Mouse (Mus musculus): ENCODE measurements around the gene Zcchc10. TPM values are rescaled to one million over a fixed set of nuclear protein-coding genes. Genes with fewer than 3 reads are reported as not detected.
A peak's percentile ranks its signal among the peaks of the same experiment; 100 is the strongest.

Zcchc10 gene
- polyA plus RNA-seq, 1 experiment from 2014 or later = 30.4 TPM

- no peak for DNase-seq (ENCODE audit: low spot score)
- 5% methylated on average over 14 of the region's 14 CpGs for WGBS
- peak overlapping the region; percentile 97 for H3K27ac ChIP-seq (replicated peaks)
- peaks cover 8% of the 10 kb centered on the region for H3K4me1 ChIP-seq
- peak overlapping the region; percentile 87 for H3K4me3 ChIP-seq
- no peaks in the 10 kb centered on the region for H3K9me3 ChIP-seq
- no peaks in the 10 kb centered on the region for H3K27me3 ChIP-seq (replicated peaks; ENCODE audit: low read depth, poor library complexity, severe bottlenecking)
- H3K36me3 ChIP-seq (replicated peaks) = peaks cover 28% of the 10 kb centered on the region
Observed at GRCm38 (mm10) chr11:53351943-53352590, 27.6 kb downstream of the Zcchc10 start.

- H3K36me3 ChIP-seq (replicated peaks) = peaks cover 58% of the 10 kb centered on the region
- H3K4me3 ChIP-seq = no peak overlapping the region
- no peaks in the 10 kb centered on the region for H3K4me1 ChIP-seq
- H3K27ac ChIP-seq (replicated peaks) = no peak overlapping the region
- no peaks in the 10 kb centered on the region for H3K27me3 ChIP-seq (replicated peaks; ENCODE audit: low read depth, poor library complexity, severe bottlenecking)
- no peak for DNase-seq (ENCODE audit: low spot score)
- no peaks in the 10 kb centered on the region for H3K9me3 ChIP-seq
- WGBS = 94% methylated on average over 5 of the region's 5 CpGs
Observed at GRCm38 (mm10) chr11:53358504-53359155, 34.2 kb downstream of the Zcchc10 start.

GRCm38 (mm10) chr11:53367032-53367431 lies 42.6 kb downstream of the Zcchc10 start:
- DNase-seq (ENCODE audit: low spot score) = no peak
- peaks cover 58% of the 10 kb centered on the region for H3K36me3 ChIP-seq (replicated peaks)
- no peaks in the 10 kb centered on the region for H3K27me3 ChIP-seq (replicated peaks; ENCODE audit: low read depth, poor library complexity, severe bottlenecking)
- 92% methylated on average over 2 of the region's 2 CpGs for WGBS
- H3K27ac ChIP-seq (replicated peaks) = no peak overlapping the region
- H3K9me3 ChIP-seq = no peaks in the 10 kb centered on the region
- H3K4me3 ChIP-seq = no peak overlapping the region
- H3K4me1 ChIP-seq = no peaks in the 10 kb centered on the region

GRCm38 (mm10) chr11:53378918-53379317 lies 54.4 kb downstream of the Zcchc10 start:
- no peaks in the 10 kb centered on the region for H3K27me3 ChIP-seq (replicated peaks; ENCODE audit: low read depth, poor library complexity, severe bottlenecking)
- H3K4me3 ChIP-seq = no peak overlapping the region
- H3K36me3 ChIP-seq (replicated peaks) = peaks cover 87% of the 10 kb centered on the region
- H3K9me3 ChIP-seq = no peaks in the 10 kb centered on the region
- no peak overlapping the region for H3K27ac ChIP-seq (replicated peaks)
- WGBS = 91% methylated on average over 1 of the region's 1 CpGs
- no peaks in the 10 kb centered on the region for H3K4me1 ChIP-seq
- no peak for DNase-seq (ENCODE audit: low spot score)

Other genes starting within 250 kb of the Zcchc10 start
- gene Hspa4, start 24.2 kb upstream of the Zcchc10 start, polyA plus RNA-seq (2016; fragmentation: Nextera tagmentation; extraction: Ambion mirVana) = 130 and 136 TPM in 2 replicates
- 37.5 and 42.7 TPM in 2 replicates for gene Aff4, start 26.2 kb downstream of the Zcchc10 start, polyA plus RNA-seq (2016; fragmentation: Nextera tagmentation; extraction: Ambion mirVana)
- not detected in 2 replicates for gene Leap2, start 98.5 kb downstream of the Zcchc10 start, polyA plus RNA-seq (2016; fragmentation: Nextera tagmentation; extraction: Ambion mirVana)
- 525 and 531 TPM in 2 replicates for gene Uqcrq, start 106.2 kb downstream of the Zcchc10 start, polyA plus RNA-seq (2016; fragmentation: Nextera tagmentation; extraction: Ambion mirVana)
- gene Gdf9, start 106.3 kb downstream of the Zcchc10 start, polyA plus RNA-seq (2016; fragmentation: Nextera tagmentation; extraction: Ambion mirVana) = 0.82 and 1.4 TPM in 2 replicates
- 0.16 and 0.19 TPM in 2 replicates for gene Gm10447, start 132.4 kb downstream of the Zcchc10 start, polyA plus RNA-seq (2016; fragmentation: Nextera tagmentation; extraction: Ambion mirVana)
- 2.3 and 2.4 TPM in 2 replicates for gene Shroom1, start 132.5 kb downstream of the Zcchc10 start, polyA plus RNA-seq (2016; fragmentation: Nextera tagmentation; extraction: Ambion mirVana)
- not detected in 2 replicates for gene Gm9837, start 145.8 kb downstream of the Zcchc10 start, polyA plus RNA-seq (2016; fragmentation: Nextera tagmentation; extraction: Ambion mirVana)
- gene Gm9945, start 155.5 kb downstream of the Zcchc10 start, polyA plus RNA-seq (2016; fragmentation: Nextera tagmentation; extraction: Ambion mirVana) = 0.16 TPM in 1 of 2 replicates, not detected in the other
- gene Sowaha, start 155.6 kb downstream of the Zcchc10 start, polyA plus RNA-seq (2016; fragmentation: Nextera tagmentation; extraction: Ambion mirVana) = 0.44 and 0.82 TPM in 2 replicates
- 17.7 and 19.0 TPM in 2 replicates for gene Sept8, start 194.6 kb downstream of the Zcchc10 start, polyA plus RNA-seq (2016; fragmentation: Nextera tagmentation; extraction: Ambion mirVana)
- gene Kif3a, start 242.7 kb downstream of the Zcchc10 start, polyA plus RNA-seq (2016; fragmentation: Nextera tagmentation; extraction: Ambion mirVana) = 68.0 and 77.6 TPM in 2 replicates